Mouse (Mus musculus): ENCODE data around the gene Hsd17b14. TPM values are rescaled to one million over a fixed set of nuclear protein-coding genes. Genes with fewer than 3 reads are reported as not detected.

Gene Hsd17b14
- polyA plus RNA-seq, 1 experiment from 2014 or later: 0.83 TPM

DNA sequence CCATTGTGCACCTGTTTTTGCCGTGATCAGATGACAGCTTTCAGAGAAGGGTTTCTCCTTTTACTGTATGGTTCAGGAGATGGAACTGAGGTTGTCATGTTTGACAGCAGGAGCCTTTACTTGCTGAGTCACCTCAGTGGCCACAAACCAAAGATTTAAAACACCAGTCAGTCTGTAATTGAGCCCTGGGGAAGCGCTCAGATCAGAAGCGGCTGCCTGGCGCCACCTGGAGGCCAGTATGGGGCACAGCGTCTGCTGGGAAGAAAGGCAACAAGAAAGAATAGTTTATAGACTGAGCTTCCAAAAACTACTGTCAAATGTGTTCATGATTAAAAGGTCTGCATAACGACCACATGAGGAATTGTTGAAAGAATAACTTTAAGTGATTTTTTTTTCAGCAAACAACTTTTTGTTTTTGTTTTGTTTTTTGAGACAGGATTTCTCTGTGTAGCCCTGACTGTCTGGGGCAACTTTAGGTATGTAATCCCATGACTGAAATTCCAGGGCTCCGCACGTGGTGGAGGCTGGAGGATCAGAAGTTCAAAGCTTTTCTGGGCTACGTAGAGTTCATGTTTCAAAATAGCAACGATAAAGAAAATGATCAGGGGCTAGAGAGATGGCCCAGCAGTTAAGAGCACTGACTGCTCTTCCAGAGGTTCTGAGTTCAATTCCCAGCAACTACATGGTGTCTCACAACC, 38.6 kb downstream of the Hsd17b14 start:
- Histone ChIP-seq H3K4me1 (peaks cover 9% of the 10 kb centered on the region; the same call in 1 of the 2 replicates), H3K36me3 (peaks cover under 1% of the 10 kb centered on the region; the same call in 1 of the 2 replicates), H3K9ac (no peak overlapping the region), H3K27ac (no peak overlapping the region), H3K9me3 (no peaks in the 10 kb centered on the region), H3K4me3 (no peak overlapping the region), H3K4me2 (no peak overlapping the region), H3K27me3 (no peaks in the 10 kb centered on the region)
- 14% methylated on average over 10 of the region's 10 CpGs for WGBS
- ATAC-seq (ENCODE audit: insufficient number of reproducible peaks, insufficient read depth, low FRiP score, low TSS enrichment, low read depth): no peak

DNA sequence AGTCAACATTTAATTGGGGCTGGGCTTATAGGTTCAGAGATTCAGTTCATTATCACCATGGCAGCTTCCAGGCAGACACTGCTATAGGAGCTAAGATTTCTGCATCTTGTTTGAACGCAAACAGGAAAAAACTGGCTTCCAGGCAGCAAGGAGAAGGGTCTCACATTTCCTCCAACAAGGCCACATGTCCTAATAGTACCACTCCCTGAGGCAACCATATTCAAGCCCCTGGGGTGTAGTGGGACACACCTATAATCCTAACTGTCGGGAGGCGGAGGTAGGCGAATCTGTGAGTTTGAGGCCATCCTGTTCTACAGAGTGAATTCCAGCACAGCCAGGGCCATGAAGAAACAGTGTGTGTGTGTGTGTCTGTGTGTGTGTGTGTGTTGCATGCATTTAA, 40.5 kb downstream of the Hsd17b14 start:
- Histone ChIP-seq H3K4me1 (peaks cover 4% of the 10 kb centered on the region; the same call in 1 of the 2 replicates), H3K4me3 (no peak overlapping the region), H3K4me2 (no peak overlapping the region), H3K9ac (no peak overlapping the region), H3K36me3 (no peaks in the 10 kb centered on the region), H3K27me3 (no peaks in the 10 kb centered on the region), H3K9me3 (no peaks in the 10 kb centered on the region), H3K27ac (no peak overlapping the region)
- ATAC-seq (ENCODE audit: insufficient number of reproducible peaks, insufficient read depth, low FRiP score, low TSS enrichment, low read depth): no peak
- WGBS: 63% methylated on average over 4 of the region's 4 CpGs

DNA sequence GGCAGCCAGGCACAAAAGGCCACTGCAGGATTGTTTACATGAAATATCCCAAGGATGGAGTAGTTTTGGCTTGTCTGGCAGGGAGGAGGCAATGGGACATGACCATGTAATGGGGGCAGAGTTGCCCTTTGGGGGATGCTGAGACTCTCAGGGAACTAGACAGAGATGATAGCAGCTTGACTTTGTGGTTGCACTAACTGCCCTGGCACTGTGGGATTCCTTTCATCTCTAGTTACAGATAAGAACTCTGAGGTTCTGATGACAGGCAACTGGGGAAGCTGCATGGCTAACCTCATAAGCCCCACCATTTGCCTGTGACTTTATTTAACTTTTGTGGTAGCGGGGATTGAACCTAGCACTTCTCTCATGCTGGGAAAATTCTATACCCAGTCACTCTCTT, 41.4 kb downstream of the Hsd17b14 start:
- 80% methylated on average over 1 of the region's 1 CpGs for WGBS
- no peak overlapping the region for H3K4me2 ChIP-seq
- no peaks in the 10 kb centered on the region for H3K9me3 ChIP-seq
- H3K36me3 ChIP-seq: no peaks in the 10 kb centered on the region
- no peak for ATAC-seq (ENCODE audit: insufficient number of reproducible peaks, insufficient read depth, low FRiP score, low TSS enrichment, low read depth)
- H3K27ac ChIP-seq: no peak overlapping the region
- H3K9ac ChIP-seq: no peak overlapping the region
- H3K27me3 ChIP-seq: no peaks in the 10 kb centered on the region
- H3K4me3 ChIP-seq: no peak overlapping the region
- H3K4me1 ChIP-seq: peaks cover 4% of the 10 kb centered on the region; the same call in 1 of the 2 replicates

DNA sequence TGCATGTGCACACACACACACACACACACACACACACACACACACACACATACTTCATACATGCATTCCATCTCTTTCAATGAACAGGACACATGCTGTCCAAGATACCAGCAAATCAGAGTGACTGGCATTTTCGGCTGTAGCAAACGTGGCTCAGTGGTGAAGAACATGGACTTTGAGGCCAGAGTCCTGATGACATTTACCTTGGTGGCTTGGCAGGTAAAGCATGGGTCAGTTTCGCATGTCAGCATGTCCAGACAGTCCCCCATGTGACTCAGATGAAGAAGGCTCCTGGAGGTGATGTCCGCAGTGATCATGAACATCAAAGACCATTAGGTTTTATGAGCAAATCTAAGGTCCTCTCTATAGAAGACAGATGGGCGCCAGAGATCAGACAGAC, 42.3 kb downstream of the Hsd17b14 start:
- Histone ChIP-seq H3K27me3 (no peaks in the 10 kb centered on the region), H3K9ac (no peak overlapping the region), H3K4me3 (no peak overlapping the region), H3K27ac (no peak overlapping the region), H3K4me2 (no peak overlapping the region), H3K36me3 (no peaks in the 10 kb centered on the region), H3K4me1 (peaks cover 4% of the 10 kb centered on the region; the same call in 1 of the 2 replicates), H3K9me3 (no peaks in the 10 kb centered on the region)
- 85% methylated on average over 5 of the region's 5 CpGs for WGBS
- no peak for ATAC-seq (ENCODE audit: insufficient number of reproducible peaks, insufficient read depth, low FRiP score, low TSS enrichment, low read depth)

DNA sequence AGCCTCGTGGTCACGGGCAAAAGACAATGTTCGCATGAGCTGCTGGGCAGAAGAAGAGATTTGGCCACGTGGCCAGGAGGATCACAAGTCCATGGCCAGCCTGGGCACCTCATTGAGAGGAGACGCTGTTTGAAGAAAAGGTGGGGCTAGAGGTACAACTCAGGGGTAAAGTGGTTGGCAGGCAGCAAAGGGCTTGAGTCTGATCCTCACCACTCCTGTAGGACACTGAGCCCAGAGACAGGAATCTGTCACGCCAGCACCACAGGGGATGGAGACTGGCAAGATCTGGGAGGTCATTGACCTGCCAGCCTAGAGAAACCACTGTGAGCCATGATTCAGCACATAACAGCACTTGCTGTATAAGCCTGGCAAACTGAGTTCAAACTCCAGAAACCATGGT, 42.8 kb downstream of the Hsd17b14 start:
- Histone ChIP-seq H3K36me3 (no peaks in the 10 kb centered on the region), H3K4me3 (no peak overlapping the region), H3K4me1 (peaks cover 4% of the 10 kb centered on the region; the same call in 1 of the 2 replicates), H3K27me3 (no peaks in the 10 kb centered on the region), H3K27ac (no peak overlapping the region), H3K9ac (no peak overlapping the region), H3K9me3 (no peaks in the 10 kb centered on the region), H3K4me2 (no peak overlapping the region)
- WGBS: 87% methylated on average over 6 of the region's 6 CpGs
- ATAC-seq (ENCODE audit: insufficient number of reproducible peaks, insufficient read depth, low FRiP score, low TSS enrichment, low read depth): no peak

DNA sequence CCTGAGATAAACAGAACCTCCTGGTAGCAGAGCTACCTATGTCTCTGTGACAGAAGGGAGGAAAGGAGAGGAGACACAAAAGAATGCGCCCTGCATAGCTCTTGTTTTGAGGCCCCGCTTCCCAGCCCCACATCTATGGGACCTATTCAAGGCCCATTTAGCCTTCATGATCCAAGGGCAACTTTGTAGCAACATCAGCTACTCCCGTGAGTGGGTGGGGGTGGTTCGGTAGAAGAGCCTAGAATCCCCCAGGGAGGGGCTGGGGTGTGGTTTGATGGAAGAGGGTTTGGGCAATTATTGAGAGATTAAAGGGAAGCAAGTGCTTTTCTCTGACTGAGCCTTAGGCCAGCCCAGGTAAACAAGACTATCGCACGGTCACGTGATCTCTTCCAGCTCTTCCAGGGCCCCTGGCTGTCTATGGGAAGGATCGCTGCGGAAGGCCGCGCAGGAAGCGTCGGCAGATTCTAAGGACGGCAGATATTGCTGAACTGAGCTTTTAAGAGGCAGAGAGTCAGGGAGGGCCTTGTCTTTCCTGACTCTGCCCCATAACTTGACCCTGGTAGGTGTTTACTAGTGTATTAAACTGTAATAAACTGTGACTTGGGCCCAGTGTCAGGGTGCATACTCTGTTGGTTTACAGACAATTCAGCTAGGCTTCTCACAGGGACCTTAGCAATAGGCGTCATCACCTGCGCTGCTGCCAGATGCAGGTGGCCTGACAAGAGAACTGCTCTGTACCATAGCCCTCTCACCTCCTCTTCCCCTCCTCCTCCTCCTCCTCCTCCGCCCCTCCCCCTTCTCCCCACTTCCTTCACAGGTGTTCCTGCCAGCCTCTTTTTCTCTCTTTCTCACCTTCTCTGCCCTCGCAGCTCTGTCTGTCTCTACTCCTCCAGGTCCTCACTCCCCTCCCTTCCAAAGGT, 44.5 kb downstream of the Hsd17b14 start:
- 0 out of 2 replicates have a peak overlapping the region, but pooled peaks have one; percentile 32 for H3K9ac ChIP-seq
- no peak overlapping the region for H3K27ac ChIP-seq
- H3K36me3 ChIP-seq: no peaks in the 10 kb centered on the region
- no peaks in the 10 kb centered on the region for H3K27me3 ChIP-seq
- 41% methylated on average over 18 of the region's 18 CpGs for WGBS
- peaks cover 4% of the 10 kb centered on the region; the same call in 1 of the 2 replicates for H3K4me1 ChIP-seq
- H3K4me2 ChIP-seq: no peak overlapping the region
- no peaks in the 10 kb centered on the region for H3K9me3 ChIP-seq
- ATAC-seq (ENCODE audit: insufficient number of reproducible peaks, insufficient read depth, low FRiP score, low TSS enrichment, low read depth): no peak
- no peak overlapping the region for H3K4me3 ChIP-seq

DNA sequence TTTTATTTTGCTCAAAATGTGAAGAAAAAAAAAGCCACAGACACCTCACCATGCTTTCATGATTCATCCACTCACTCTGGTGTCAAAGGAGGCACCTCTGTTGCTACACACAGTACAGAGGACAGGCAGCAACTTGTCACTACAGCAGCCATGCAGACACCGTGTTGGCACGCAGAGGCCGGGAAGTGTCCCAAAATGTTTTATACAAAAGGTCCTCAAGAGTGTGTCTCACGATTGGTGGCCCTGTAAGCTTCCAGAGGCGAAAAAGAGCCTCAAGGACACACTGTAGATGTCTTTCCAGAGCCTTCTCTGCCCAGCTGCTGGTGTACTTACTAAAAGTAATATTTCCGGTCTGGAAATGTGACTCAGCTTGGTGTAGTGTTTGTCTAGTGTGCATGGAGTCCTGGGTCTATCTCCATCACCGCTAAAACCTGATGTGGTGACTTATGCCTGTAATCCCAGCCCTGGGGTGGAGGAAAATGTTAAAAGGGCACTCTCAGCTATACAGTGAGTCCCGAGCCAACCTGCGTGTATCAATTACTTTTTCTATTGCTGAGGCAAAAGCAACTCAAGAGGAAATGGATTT, 51.1 kb downstream of the Hsd17b14 start:
- Histone ChIP-seq H3K4me2 (no peak overlapping the region), H3K4me3 (no peak overlapping the region), H3K9ac (no peak overlapping the region), H3K27me3 (no peaks in the 10 kb centered on the region), H3K36me3 (no peaks in the 10 kb centered on the region), H3K27ac (0 out of 2 replicates have a peak overlapping the region, but pooled peaks have one; percentile 11), H3K4me1 (no peaks in the 10 kb centered on the region), H3K9me3 (no peaks in the 10 kb centered on the region)
- 70% methylated on average over 9 of the region's 9 CpGs for WGBS
- no peak for ATAC-seq (ENCODE audit: insufficient number of reproducible peaks, insufficient read depth, low FRiP score, low TSS enrichment, low read depth)

DNA sequence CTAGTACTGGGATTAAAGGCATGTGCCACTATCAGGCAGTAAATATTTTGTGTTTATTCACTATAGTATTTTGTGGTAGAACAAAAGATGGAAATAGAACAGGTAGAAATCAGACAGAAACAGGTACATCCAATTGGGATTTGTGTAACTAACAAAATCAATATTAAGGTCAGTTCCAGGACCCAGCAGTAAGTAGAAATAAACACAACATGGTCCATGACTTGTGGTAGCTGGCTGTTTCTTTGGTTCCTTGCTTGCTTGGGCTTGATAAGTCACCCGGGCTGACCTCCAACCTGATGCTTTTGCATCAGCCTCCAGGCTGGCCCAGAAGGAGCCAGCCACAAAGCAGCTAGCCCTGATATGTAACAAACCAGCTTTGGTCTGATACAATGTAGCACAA, 54.8 kb downstream of the Hsd17b14 start:
- Histone ChIP-seq H3K4me3 (no peak overlapping the region), H3K4me2 (no peak overlapping the region), H3K9ac (no peak overlapping the region), H3K27ac (no peak overlapping the region), H3K4me1 (no peaks in the 10 kb centered on the region), H3K36me3 (no peaks in the 10 kb centered on the region), H3K27me3 (no peaks in the 10 kb centered on the region), H3K9me3 (no peaks in the 10 kb centered on the region)
- WGBS: 63% methylated on average over 1 of the region's 1 CpGs
- no peak for ATAC-seq (ENCODE audit: insufficient number of reproducible peaks, insufficient read depth, low FRiP score, low TSS enrichment, low read depth)

DNA sequence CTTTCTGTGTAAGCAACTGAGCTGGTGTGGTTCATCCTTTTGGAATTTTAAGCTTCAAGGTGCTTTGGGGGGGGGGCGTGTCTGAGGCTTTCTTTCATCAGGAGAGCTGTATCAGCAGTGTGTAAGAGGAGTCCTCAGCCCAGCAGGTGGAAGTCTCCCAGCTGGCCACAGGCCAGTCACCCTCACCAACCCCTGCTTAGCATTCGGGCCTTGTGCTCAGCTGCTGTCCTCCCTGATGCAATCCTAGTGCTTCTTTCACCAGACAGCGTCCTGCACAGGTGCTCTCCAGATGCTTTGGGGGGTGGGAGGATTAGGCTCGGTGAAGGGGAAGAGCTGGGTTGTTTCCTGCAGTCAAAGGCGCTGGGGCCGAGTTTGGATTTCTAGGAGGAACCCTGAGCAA, 61.6 kb downstream of the Hsd17b14 start:
- Histone ChIP-seq H3K4me2 (no peak overlapping the region), H3K4me1 (peaks cover 29% of the 10 kb centered on the region), H3K36me3 (no peaks in the 10 kb centered on the region), H3K4me3 (no peak overlapping the region), H3K27me3 (peaks cover 45% of the 10 kb centered on the region), H3K9me3 (no peaks in the 10 kb centered on the region), H3K27ac (peak overlapping the region; percentile 78), H3K9ac (no peak overlapping the region)
- WGBS: 15% methylated on average over 6 of the region's 6 CpGs
- peak; percentile 28; the same call in 1 of the 2 replicates for ATAC-seq (ENCODE audit: insufficient number of reproducible peaks, insufficient read depth, low FRiP score, low TSS enrichment, low read depth)

DNA sequence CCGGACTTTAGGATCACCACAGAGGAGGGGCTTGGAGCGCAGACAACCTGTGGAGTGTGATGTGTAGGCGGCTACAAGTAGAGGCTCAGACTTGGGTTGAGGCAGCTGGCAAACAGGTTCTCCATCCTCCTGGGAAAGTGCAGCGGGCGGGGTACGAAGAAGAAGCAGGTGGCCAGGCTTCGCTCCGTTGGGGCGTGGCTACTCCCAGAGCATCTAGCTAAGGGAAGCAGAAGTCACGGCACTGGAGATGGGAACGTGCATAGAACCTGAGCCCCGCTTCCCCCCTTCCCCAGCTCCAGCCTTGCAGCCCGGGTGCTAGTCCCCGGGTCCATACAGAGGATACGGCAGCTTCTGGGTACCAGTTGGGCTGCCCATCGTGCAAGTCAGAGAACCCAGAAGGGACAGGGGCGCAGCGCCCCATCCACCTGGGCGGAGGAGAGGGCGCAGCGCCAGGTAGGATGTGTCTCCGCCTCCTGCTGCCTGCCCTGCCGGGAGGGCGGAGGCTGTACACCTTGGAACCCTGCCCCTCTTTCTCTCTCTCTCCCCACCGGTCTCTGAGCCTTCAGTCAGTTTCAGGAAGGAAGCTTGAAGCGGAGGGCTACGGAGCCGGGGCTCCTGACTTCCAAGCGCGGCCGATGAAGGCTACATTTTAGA, 62.5 kb downstream of the Hsd17b14 start, which contains the start of gene Fut1:
Gene Fut1 (plus strand): TSS at position 248 of the 654 bp plus-strand sequence.
- Histone ChIP-seq H3K9ac (peak within 1 kb of the TSS; percentile 49), H3K9me3 (no peaks in the 10 kb centered on the region), H3K4me3 (peak within 1 kb of the TSS; percentile 32), H3K27me3 (peaks cover 45% of the 10 kb centered on the region), H3K4me2 (peak within 1 kb of the TSS; percentile 56), H3K36me3 (no peaks in the 10 kb centered on the region), H3K4me1 (peaks cover 29% of the 10 kb centered on the region), H3K27ac (peak within 1 kb of the TSS; percentile 78)
- WGBS: 4% methylated on average over 31 of the region's 31 CpGs
- peak; percentile 56; the same call in 1 of the 2 replicates for ATAC-seq (ENCODE audit: insufficient number of reproducible peaks, insufficient read depth, low FRiP score, low TSS enrichment, low read depth)
